Mouse (Mus musculus) liver, adult 2 months (tissue): ENCODE measurements around the gene Prm3. TPM values are rescaled to one million over a fixed set of nuclear protein-coding genes. Genes with fewer than 3 reads are reported as not detected.

Source experiments
- DNase-seq: peaks from one replicate; pipeline ENCODE4 v3.0.0-alpha.2; 2011; ENCODE audit warnings: low read depth, low spot score; ENCODE audit errors: extremely low read depth
- H3K27ac ChIP-seq: fragments of 200-500 bp; replicated peaks from 2 replicates; pipeline ENCODE4 v1.5.1; 2012; ENCODE audit warnings: low read depth, mild to moderate bottlenecking, control low read depth, inconsistent platforms, low read length; ENCODE audit not compliant: insufficient read depth
- H3K27me3 ChIP-seq: fragments of 200-500 bp; 2 replicates; pipeline ENCODE4 v1.6.1; 2012; ENCODE audit warnings: mild to moderate bottlenecking, moderate library complexity, low read length, inconsistent platforms; ENCODE audit not compliant: control insufficient read depth, insufficient read depth
- H3K36me3 ChIP-seq: fragments of 200-500 bp; 2 replicates; pipeline ENCODE4 v1.6.1; 2012; ENCODE audit warnings: low read length, inconsistent platforms; ENCODE audit not compliant: control insufficient read depth, insufficient read depth
- H3K4me1 ChIP-seq: fragments of 200-500 bp; 2 replicates; pipeline ENCODE4 v1.6.1; 2011; ENCODE audit warnings: low read length; ENCODE audit not compliant: control insufficient read depth, insufficient read depth
- H3K4me3 ChIP-seq: fragments of 200-500 bp; 2 replicates; pipeline ENCODE4 v1.5.1; 2011; ENCODE audit warnings: low read depth, mild to moderate bottlenecking, control low read depth, low read length, moderate library complexity; ENCODE audit not compliant: insufficient read depth
- H3K79me2 ChIP-seq: fragments of 200-500 bp; 2 replicates; pipeline ENCODE4 v1.6.1; 2012; ENCODE audit warnings: inconsistent platforms, mild to moderate bottlenecking, low read length, moderate library complexity; ENCODE audit not compliant: control insufficient read depth, insufficient read depth
- H3K9ac ChIP-seq: fragments of 200-500 bp; 2 replicates; pipeline ENCODE4 v1.6.1; 2012; ENCODE audit warnings: low read depth, mild to moderate bottlenecking, control low read depth, inconsistent platforms, low read length
- CTCF ChIP-seq: fragments of 200-500 bp; IDR thresholded peaks from 2 replicates; pipeline ENCODE4 v1.5.1; 2011; ENCODE audit warnings: low read depth, low read length, control low read depth
- POLR2A ChIP-seq: fragments of 200-500 bp; IDR thresholded peaks from 2 replicates; pipeline ENCODE4 v1.6.1; 2011; ENCODE audit warnings: low read length, control low read depth; ENCODE audit not compliant: insufficient read depth; ENCODE audit errors: extremely low read depth
- WGBS: fragments of 180-500 bp; shearing (Covaris S2); methylation state at CpG from one replicate; pipeline ENCODE4 v1.1.7; 2018; 5-methylcytosine and 5-hydroxymethylcytosine counted together
- polyA plus RNA-seq: library from polyadenylated mRNA; depleted of rRNA; stranded (reverse); fragments of >200 nt; gene quantifications from 2 replicates; pipeline ENCODE4 v1.2.3, GENCODE M21; 2012
- total RNA-seq: library from RNA; depleted of rRNA; stranded (reverse); fragments of >200 nt; gene quantifications from 2 replicates; pipeline ENCODE4 v1.2.3, GENCODE M21; 2014

The Prm3 gene
- total and polyA plus RNA-seq, 2 experiments: not detected

DNA sequence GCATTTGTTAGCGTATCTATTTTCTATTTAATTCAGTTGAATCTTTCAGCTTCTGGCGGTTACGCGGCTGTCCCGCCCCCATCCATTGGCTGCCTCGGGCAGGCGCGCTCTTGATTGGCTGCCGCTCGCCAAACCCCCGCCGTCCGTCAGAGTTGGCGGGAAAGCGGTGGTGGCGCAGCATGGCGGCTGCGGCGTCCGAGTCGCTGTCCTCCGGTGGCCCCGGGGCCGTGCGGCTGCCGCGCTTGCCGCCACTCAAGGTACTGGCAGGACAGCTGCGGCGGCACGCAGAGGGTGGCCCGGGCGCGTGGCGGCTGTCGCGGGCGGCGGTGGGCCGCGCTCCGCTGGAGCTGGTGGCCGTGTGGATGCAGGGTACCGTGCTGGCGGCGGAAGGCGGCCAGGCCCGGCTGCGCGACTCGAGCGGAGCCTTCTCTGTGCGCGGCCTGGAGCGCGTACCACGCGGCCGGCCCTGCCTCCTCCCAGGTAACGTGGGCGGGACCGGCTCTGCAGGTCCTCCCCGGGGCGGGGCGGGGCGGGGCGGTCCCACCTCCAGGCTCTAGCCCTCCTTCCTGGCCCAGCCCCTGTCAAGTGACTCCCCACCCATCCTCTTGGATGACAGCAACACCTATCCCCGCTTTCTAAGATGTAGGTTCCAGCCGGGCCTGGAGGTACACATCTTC lies 44.3 kb upstream of the Prm3 start, which contains the start of gene Rmi2:
Gene Rmi2, plus strand, starts transcription at position 149 of the 677 bp plus-strand sequence.
- Histone ChIP-seq H3K27me3 (no peaks in the 10 kb centered on the region), H3K9ac (peak within 1 kb of the TSS; percentile 78), H3K36me3 (no peaks in the 10 kb centered on the region), H3K27ac (no peak within 1 kb of the TSS), H3K79me2 (no peaks in the 10 kb centered on the region), H3K4me3 (peak within 1 kb of the TSS; percentile 88), H3K4me1 (peaks cover 5% of the 10 kb centered on the region; the same call in 1 of the 2 replicates)
- 1% methylated on average over 56 of the region's 69 CpGs for WGBS
- DNase-seq: peak; percentile 52
- TF ChIP-seq POLR2A (no peak), CTCF (no peak)

DNA sequence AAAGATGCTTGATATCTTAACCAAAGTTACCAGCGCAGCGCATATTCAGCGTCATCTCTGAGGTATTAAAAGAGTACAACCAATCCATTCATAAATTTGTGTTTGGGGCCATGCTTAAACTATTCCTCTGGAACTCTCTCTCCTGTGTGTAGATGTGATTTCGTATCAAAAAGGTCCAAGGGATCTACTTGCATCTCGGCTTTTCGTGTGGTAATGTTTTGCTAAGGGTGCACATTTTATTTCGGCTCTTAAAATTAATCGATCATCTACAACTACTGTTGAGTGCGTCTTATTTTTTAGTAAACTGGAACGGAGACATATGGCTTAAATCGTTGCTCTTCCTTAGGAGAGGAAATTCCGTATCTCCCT lies 43.8 kb upstream of the Prm3 start:
- no peaks in the 10 kb centered on the region for H3K79me2 ChIP-seq
- TF ChIP-seq CTCF (no peak), POLR2A (no peak)
- 8% methylated on average over 12 of the region's 12 CpGs for WGBS
- H3K27ac ChIP-seq: no peak overlapping the region
- no peaks in the 10 kb centered on the region for H3K36me3 ChIP-seq
- peaks cover 5% of the 10 kb centered on the region; the same call in 1 of the 2 replicates for H3K4me1 ChIP-seq
- DNase-seq: no peak
- H3K9ac ChIP-seq: no peak overlapping the region
- H3K4me3 ChIP-seq: peak overlapping the region; percentile 88; the same call in 1 of the 2 replicates
- no peaks in the 10 kb centered on the region for H3K27me3 ChIP-seq

DNA sequence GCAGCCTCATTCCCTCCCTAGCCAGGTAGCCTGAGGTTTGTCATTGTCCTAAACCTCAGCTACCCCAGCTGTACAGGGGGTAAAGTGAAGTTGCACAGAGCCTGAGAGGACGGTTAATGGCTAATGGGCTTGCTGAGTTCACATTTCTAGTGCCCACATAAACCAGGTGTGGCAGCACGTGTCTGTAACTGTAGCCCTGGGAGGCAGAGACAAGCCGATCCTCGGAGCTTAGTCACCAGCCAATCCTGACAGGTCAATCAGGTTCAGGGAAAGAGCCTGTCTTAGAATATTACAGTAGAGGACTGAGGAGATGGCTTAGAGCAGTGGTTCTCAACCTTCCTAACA lies 37.7 kb upstream of the Prm3 start:
- H3K36me3 ChIP-seq: no peaks in the 10 kb centered on the region
- TF ChIP-seq CTCF (no peak), POLR2A (no peak)
- no peaks in the 10 kb centered on the region for H3K27me3 ChIP-seq
- no peaks in the 10 kb centered on the region for H3K4me1 ChIP-seq
- no peaks in the 10 kb centered on the region for H3K79me2 ChIP-seq
- no peak overlapping the region for H3K9ac ChIP-seq
- no peak overlapping the region for H3K4me3 ChIP-seq
- 89% methylated on average over 4 of the region's 4 CpGs for WGBS
- no peak overlapping the region for H3K27ac ChIP-seq
- DNase-seq: no peak

DNA sequence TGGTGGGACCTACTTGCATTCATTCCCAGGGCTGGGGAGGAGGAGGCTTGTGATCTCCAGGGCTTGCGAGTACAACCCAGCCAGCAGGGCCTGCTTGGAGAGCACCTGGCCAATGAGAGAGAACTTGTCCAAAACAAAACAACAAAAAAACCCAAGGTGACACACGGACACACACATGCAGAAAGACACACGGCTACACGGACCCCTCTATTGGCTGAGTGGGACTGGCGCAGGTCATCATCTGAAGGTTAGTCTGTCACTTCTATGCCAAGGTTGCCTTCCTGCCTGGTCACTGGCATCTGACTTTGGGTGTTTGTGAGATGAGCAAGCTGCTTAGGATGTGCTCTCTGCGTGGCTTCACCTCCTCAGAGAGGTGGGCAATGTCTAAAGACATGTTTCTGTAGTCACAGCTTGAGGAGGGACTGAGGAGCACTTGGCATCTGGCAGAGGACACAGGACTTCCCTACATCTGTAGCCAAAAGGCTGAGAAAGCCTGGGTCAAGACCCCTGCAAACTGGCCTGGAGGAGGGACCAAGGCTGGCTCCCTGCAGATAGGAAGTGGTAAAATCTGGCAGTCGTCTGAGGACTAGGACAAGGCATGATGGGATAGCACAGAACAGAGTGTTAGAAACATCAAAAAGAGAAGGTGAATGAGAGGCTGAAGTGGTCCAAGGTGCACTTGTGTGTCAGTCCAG lies 37.2 kb upstream of the Prm3 start:
- 90% methylated on average over 7 of the region's 7 CpGs for WGBS
- no peak for TF ChIP-seq CTCF
- no peak for TF ChIP-seq POLR2A
- no peaks in the 10 kb centered on the region for H3K79me2 ChIP-seq

DNA sequence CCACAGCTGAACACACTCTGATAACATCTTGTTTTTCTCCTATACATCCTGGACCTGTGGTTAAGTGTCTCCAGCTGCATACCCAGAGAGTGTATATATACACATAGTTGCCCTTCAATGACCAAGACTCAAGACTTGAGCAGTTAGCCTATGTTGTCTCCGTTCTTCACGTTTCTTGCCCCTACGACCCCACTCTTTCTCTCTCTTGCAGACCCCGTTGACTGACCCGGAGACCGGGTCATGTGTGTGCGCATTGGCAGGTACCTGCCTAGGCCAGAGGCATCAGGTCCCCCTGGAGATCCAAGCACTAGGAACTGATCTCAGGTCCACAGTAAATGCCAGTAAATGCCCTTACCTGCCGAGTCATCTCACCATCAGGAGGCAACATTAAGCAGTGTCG lies 36.6 kb upstream of the Prm3 start:
- Histone ChIP-seq H3K36me3 (no peaks in the 10 kb centered on the region), H3K27me3 (no peaks in the 10 kb centered on the region), H3K27ac (no peak overlapping the region), H3K79me2 (no peaks in the 10 kb centered on the region), H3K9ac (no peak overlapping the region), H3K4me3 (no peak overlapping the region), H3K4me1 (no peaks in the 10 kb centered on the region)
- DNase-seq: no peak
- TF ChIP-seq POLR2A (no peak), CTCF (no peak)
- 94% methylated on average over 9 of the region's 9 CpGs for WGBS

More for the DNA sequence above, 37.2 kb upstream of the Prm3 start:
- H3K27me3 ChIP-seq: no peaks in the 10 kb centered on the region
- no peak overlapping the region for H3K4me3 ChIP-seq
- no peaks in the 10 kb centered on the region for H3K36me3 ChIP-seq
- H3K9ac ChIP-seq: no peak overlapping the region
- DNase-seq: no peak
- H3K27ac ChIP-seq: no peak overlapping the region
- no peaks in the 10 kb centered on the region for H3K4me1 ChIP-seq

DNA sequence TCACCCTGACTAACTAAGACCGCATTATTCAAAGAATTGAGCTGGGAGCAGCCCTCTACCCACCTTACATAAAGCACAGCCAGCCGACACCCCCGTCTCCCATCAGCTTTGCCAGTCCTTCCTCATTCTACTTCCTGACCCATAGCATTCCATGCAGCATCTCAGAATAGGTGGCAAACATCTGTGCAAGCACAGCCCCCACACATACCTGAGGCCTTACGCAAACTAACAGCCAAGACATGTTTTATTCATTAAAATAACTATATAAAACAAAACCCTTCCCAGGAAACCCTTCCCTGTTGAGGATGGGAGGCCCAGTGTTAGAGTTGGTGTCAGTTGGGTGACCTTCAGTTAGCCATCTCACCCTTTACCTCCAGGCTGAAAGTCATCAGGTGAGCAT lies 35.1 kb upstream of the Prm3 start:
- Histone ChIP-seq H3K4me3 (no peak overlapping the region), H3K36me3 (no peaks in the 10 kb centered on the region), H3K9ac (no peak overlapping the region), H3K79me2 (no peaks in the 10 kb centered on the region), H3K27me3 (no peaks in the 10 kb centered on the region), H3K27ac (no peak overlapping the region), H3K4me1 (no peaks in the 10 kb centered on the region)
- no peak for DNase-seq
- WGBS: 95% methylated on average over 4 of the region's 4 CpGs
- no peak for TF ChIP-seq POLR2A
- no peak for TF ChIP-seq CTCF
